Mouse (Mus musculus) neural tube, embryonic 15.5 days (tissue): ENCODE results near the gene Podxl2. TPM values are rescaled to one million over a fixed set of nuclear protein-coding genes. Genes with fewer than 3 reads are reported as not detected.

Experiments used
- polyA plus RNA-seq: library from polyadenylated mRNA; unstranded; fragments of >200 nt; fragmentation: Nextera tagmentation; extraction: Ambion mirVana; gene quantifications from 2 replicates; pipeline ENCODE4 v1.2.1, GENCODE M21; 2015

Gene Podxl2
- polyA plus RNA-seq, 1 experiment from 2014 or later: 640 TPM

Other genes starting within 250 kb of the Podxl2 start
- 0.36 and 1.4 TPM in 2 replicates for gene Kbtbd12, start 237.1 kb downstream of the Podxl2 start, polyA plus RNA-seq
- gene Mgll, start 150.6 kb downstream of the Podxl2 start, polyA plus RNA-seq: 72.1 and 74.7 TPM in 2 replicates
- 42.4 and 45.4 TPM in 2 replicates for gene Abtb1, start 33.1 kb downstream of the Podxl2 start, polyA plus RNA-seq
- gene Mcm2, start 23.7 kb upstream of the Podxl2 start, polyA plus RNA-seq: 20.5 and 52.5 TPM in 2 replicates
- 88.1 and 91.7 TPM in 2 replicates for gene Tpra1, start 27.2 kb upstream of the Podxl2 start, polyA plus RNA-seq